Mouse (Mus musculus): Measurements from ENCODE around the gene Gli2. TPM values are rescaled to one million over a fixed set of nuclear protein-coding genes. Genes with fewer than 3 reads are reported as not detected.

The Gli2 gene
- polyA plus RNA-seq (2012; rRNA removed) = 4.1 and 4.4 TPM in 2 replicates

GRCm38 (mm10) chr1:119053402-119053841 lies at the start of gene Gli2:
Gene Gli2 (minus strand): TSS chr1:119053619.
- no peak for TF ChIP-seq POLR2A (IDR thresholded peaks at IDR 0.05; ENCODE audit: borderline replicate concordance, extremely low read depth, low read depth, low read length)
- TF ChIP-seq CTCF (IDR thresholded peaks at IDR 0.05; ENCODE audit: insufficient read depth, low read length) = peak; percentile 39; the same call in 1 of the 2 replicates
- WGBS = under 1% methylated on average over 42 of the region's 42 CpGs
- peak; percentile 53 for DNase-seq
- Histone ChIP-seq H3K4me3 (replicated peaks; ENCODE audit: extremely low read depth, low read depth, low read length) (peak within 1 kb of the TSS; percentile 55), H3K4me1 (ENCODE audit: control insufficient read depth, insufficient read depth, low read length) (peaks cover 9% of the 10 kb centered on the region)

GRCm38 (mm10) chr1:119097921-119098521 lies 44.6 kb upstream of the Gli2 start:
- H3K4me3 ChIP-seq (replicated peaks; ENCODE audit: extremely low read depth, low read depth, low read length) = no peak overlapping the region
- DNase-seq = no peak
- TF ChIP-seq POLR2A (IDR thresholded peaks at IDR 0.05; ENCODE audit: borderline replicate concordance, extremely low read depth, low read depth, low read length) (no peak), CTCF (IDR thresholded peaks at IDR 0.05; ENCODE audit: insufficient read depth, low read length) (no peak)
- H3K4me1 ChIP-seq (ENCODE audit: control insufficient read depth, insufficient read depth, low read length) = no peaks in the 10 kb centered on the region
- WGBS = 30% methylated on average over 13 of the region's 13 CpGs

- WGBS = 13% methylated on average over 8 of the region's 8 CpGs
- peak; percentile 48 for DNase-seq
- TF ChIP-seq CTCF (IDR thresholded peaks at IDR 0.05; ENCODE audit: insufficient read depth, low read length) (peak; percentile 87), POLR2A (IDR thresholded peaks at IDR 0.05; ENCODE audit: borderline replicate concordance, extremely low read depth, low read depth, low read length) (no peak)
- H3K4me1 ChIP-seq (ENCODE audit: control insufficient read depth, insufficient read depth, low read length) = no peaks in the 10 kb centered on the region
- H3K4me3 ChIP-seq (replicated peaks; ENCODE audit: extremely low read depth, low read depth, low read length) = no peak overlapping the region
Measured at GRCm38 (mm10) chr1:119093739-119094138, 40.3 kb upstream of the Gli2 start.

GRCm38 (mm10) chr1:119089887-119090620 lies 36.6 kb upstream of the Gli2 start:
- whole genome bisulfite sequencing = 69% methylated on average over 18 of the region's 18 CpGs
- Histone ChIP-seq H3K4me1 (ENCODE audit: control insufficient read depth, insufficient read depth, low read length) (no peaks in the 10 kb centered on the region), H3K4me3 (replicated peaks; ENCODE audit: extremely low read depth, low read depth, low read length) (no peak overlapping the region)
- DNase-seq = no peak
- TF ChIP-seq POLR2A (IDR thresholded peaks at IDR 0.05; ENCODE audit: borderline replicate concordance, extremely low read depth, low read depth, low read length) (no peak), CTCF (IDR thresholded peaks at IDR 0.05; ENCODE audit: insufficient read depth, low read length) (no peak)

GRCm38 (mm10) chr1:119087539-119087938 lies 34.1 kb upstream of the Gli2 start:
- peak; percentile 68 for TF ChIP-seq CTCF (IDR thresholded peaks at IDR 0.05; ENCODE audit: insufficient read depth, low read length)
- TF ChIP-seq POLR2A (IDR thresholded peaks at IDR 0.05; ENCODE audit: borderline replicate concordance, extremely low read depth, low read depth, low read length) = no peak
- 6% methylated on average over 3 of the region's 3 CpGs for WGBS
- DNase-seq = peak; percentile 76

GRCm38 (mm10) chr1:119085771-119086170 lies 32.4 kb upstream of the Gli2 start:
- TF ChIP-seq POLR2A (IDR thresholded peaks at IDR 0.05; ENCODE audit: borderline replicate concordance, extremely low read depth, low read depth, low read length) (no peak), CTCF (IDR thresholded peaks at IDR 0.05; ENCODE audit: insufficient read depth, low read length) (no peak)
- H3K4me1 ChIP-seq (ENCODE audit: control insufficient read depth, insufficient read depth, low read length) = no peaks in the 10 kb centered on the region
- WGBS = 64% methylated on average over 10 of the region's 10 CpGs
- DNase-seq = no peak
- no peak overlapping the region for H3K4me3 ChIP-seq (replicated peaks; ENCODE audit: extremely low read depth, low read depth, low read length)

More at GRCm38 (mm10) chr1:119087539-119087938, 34.1 kb upstream of the Gli2 start:
- Histone ChIP-seq H3K4me3 (replicated peaks; ENCODE audit: extremely low read depth, low read depth, low read length) (no peak overlapping the region), H3K4me1 (ENCODE audit: control insufficient read depth, insufficient read depth, low read length) (no peaks in the 10 kb centered on the region)

- 20% methylated on average over 10 of the region's 10 CpGs for WGBS
- Histone ChIP-seq H3K4me1 (ENCODE audit: control insufficient read depth, insufficient read depth, low read length) (no peaks in the 10 kb centered on the region), H3K4me3 (replicated peaks; ENCODE audit: extremely low read depth, low read depth, low read length) (no peak overlapping the region)
- DNase-seq = no peak
- TF ChIP-seq POLR2A (IDR thresholded peaks at IDR 0.05; ENCODE audit: borderline replicate concordance, extremely low read depth, low read depth, low read length) (no peak), CTCF (IDR thresholded peaks at IDR 0.05; ENCODE audit: insufficient read depth, low read length) (peak; percentile 35)
Measured at GRCm38 (mm10) chr1:119083468-119083921, 30.1 kb upstream of the Gli2 start.

- peak; percentile 88 for TF ChIP-seq CTCF (IDR thresholded peaks at IDR 0.05; ENCODE audit: insufficient read depth, low read length)
- no peak for TF ChIP-seq POLR2A (IDR thresholded peaks at IDR 0.05; ENCODE audit: borderline replicate concordance, extremely low read depth, low read depth, low read length)
- Histone ChIP-seq H3K4me1 (ENCODE audit: control insufficient read depth, insufficient read depth, low read length) (no peaks in the 10 kb centered on the region), H3K4me3 (replicated peaks; ENCODE audit: extremely low read depth, low read depth, low read length) (no peak overlapping the region)
- WGBS = 40% methylated on average over 12 of the region's 12 CpGs
- DNase-seq = peak; percentile 31
Measured at GRCm38 (mm10) chr1:119082231-119082991, 29.0 kb upstream of the Gli2 start.

- WGBS = 81% methylated on average over 7 of the region's 7 CpGs
- Histone ChIP-seq H3K4me3 (replicated peaks; ENCODE audit: extremely low read depth, low read depth, low read length) (no peak overlapping the region), H3K4me1 (ENCODE audit: control insufficient read depth, insufficient read depth, low read length) (no peaks in the 10 kb centered on the region)
- TF ChIP-seq POLR2A (IDR thresholded peaks at IDR 0.05; ENCODE audit: borderline replicate concordance, extremely low read depth, low read depth, low read length) = no peak
- TF ChIP-seq CTCF (IDR thresholded peaks at IDR 0.05; ENCODE audit: insufficient read depth, low read length) = no peak
- DNase-seq = no peak
Measured at GRCm38 (mm10) chr1:119077933-119078332, 24.5 kb upstream of the Gli2 start.
